Mouse (Mus musculus): ENCODE data around the gene Adam26b.
"Not testable (repeated sequence)": the region's sequence is repeated elsewhere in the genome, so short reads cannot be mapped to it uniquely, and the experiment has no call there.

Adam26b gene

GRCm38 (mm10) chr8:43528006-43528405 lies at the start of gene Adam26b:
TSS of gene Adam26b (minus strand) at chr8:43528106.
- DNase-seq (ENCODE audit: low spot score): not testable (repeated sequence)

GRCm38 (mm10) chr8:43576607-43577006 lies 48.7 kb upstream of the Adam26b start, which contains the start of gene Adam26a:
TSS of gene Adam26a (minus strand) at chr8:43576707.
- DNase-seq (ENCODE audit: low spot score): not testable (repeated sequence)

Data from ovary, postnatal 14 days (tissue).